Comparison of ENCODE assay signal across 20 mouse cellular contexts in the genomic region with DNA sequence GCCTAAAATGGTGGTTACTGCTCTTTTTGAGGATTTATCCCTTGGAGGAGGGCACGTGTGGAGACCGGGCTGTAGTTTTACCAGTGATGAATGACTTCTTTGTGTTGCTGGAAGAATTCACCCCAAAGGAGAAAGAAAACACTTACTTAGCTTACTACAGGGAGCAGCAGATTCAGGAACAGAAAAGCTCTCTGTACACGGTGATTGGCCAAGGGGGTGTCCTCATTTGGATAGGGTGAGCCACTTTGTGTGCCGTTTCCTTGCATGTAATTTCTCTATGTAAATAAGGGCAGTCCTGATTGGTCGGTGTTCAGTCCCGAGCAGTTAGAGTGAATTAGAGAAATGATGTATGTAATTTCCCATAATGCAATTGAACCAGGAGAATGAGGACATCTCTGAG.
DNase-seq lines count a peak whose midpoint lies in the region; ATAC-seq and TF ChIP-seq lines count a peak whose summit lies in the region.
"Had no signal": no experiment of that assay in that cellular context is flagged by ENCODE, and none has a peak within 500 bp of the region (broad histone marks: within the 10 kb centered on the region; RNA-seq: fewer than 3 reads in every experiment).

No protein-coding gene starts in this region.

- H3K27ac ChIP-seq in CH12.LX (ENCODE audit: insufficient read depth, low read depth) (no peak overlapping the region), MEL (ENCODE audit: control insufficient read depth, low read depth, low read length) (no peak overlapping the region)
- H3K27ac ChIP-seq in forebrain, embryonic 13.5 days: no peak overlapping the region

- DNase-seq in CH12.LX (ENCODE audit: extremely low read depth): peak; percentile 42
- peak; percentile 35 for DNase-seq in MEL (ENCODE audit: low read depth, low spot score)
- DNase-seq: adrenal gland, adult 2 months; adrenal gland, adult 8-10 months; adrenal gland, postnatal 10 days; adrenal gland, postnatal 14 days; adrenal gland, postnatal 25 days; adrenal gland, postnatal 36 days; B cell, adult 2 months; cerebellum, adult 11 months; cerebellum, adult 11-12 months; cerebellum, adult 18-20 months; cerebellum, adult 2 months; cerebellum, adult 8-10 months; cerebellum, adult 9-10 months had no signal

- TF ChIP-seq CTCF in CH12.LX (conservative IDR thresholded peaks at IDR 0.05 in 1 of 2, IDR thresholded peaks at IDR 0.05 in 1 of 2; ENCODE audit: low read depth in 2 of 2, low read length in 2 of 2) (no peak), MEL (IDR thresholded peaks at IDR 0.05 in 2 of 3, conservative IDR thresholded peaks at IDR 0.05 in 1 of 3; ENCODE audit: control insufficient read depth in 1 of 3, insufficient read depth in 1 of 3, low read depth in 2 of 3, low read length in 3 of 3, poor library complexity in 1 of 3, severe bottlenecking in 1 of 3) (no peak)

- TF ChIP-seq RAD21 in CH12.LX (IDR thresholded peaks at IDR 0.05; ENCODE audit: low read depth, low read length) (no peak), MEL (IDR thresholded peaks at IDR 0.05; ENCODE audit: low read depth, low read length) (no peak)

- no peak for ATAC-seq in forebrain, embryonic 13.5 days
- no peak for ATAC-seq in CD4-positive, CD25-positive, alpha-beta regulatory T cell, adult 4 months
- ATAC-seq: activated CD4-positive, CD25-positive, alpha-beta regulatory T cell, adult 4 months; Patski had no signal

- dilution Hi-C loops in CH12.LX (cut with MboI; ENCODE audit: extremely low pct_ligation_motif_present, extremely low pct_unique_long_range_greater_than_20kb, low sequenced_read_pairs): no loop called here

- in situ Hi-C loops in CH12.LX (cut with MboI; ENCODE audit: low pct_ligation_motif_present, low pct_unique_long_range_greater_than_20kb, low sequenced_read_pairs): no loop called here

- H3K27me3 ChIP-seq in CH12.LX (replicated peaks) (peaks cover 3% of the 10 kb centered on the region), MEL (ENCODE audit: control insufficient read depth in 1 of 2, insufficient read depth in 2 of 2, low read length in 2 of 2) (peaks cover 3% of the 10 kb centered on the region in 2 experiments; a peak in 3 of 4 replicates)
- no peaks in the 10 kb centered on the region for H3K27me3 ChIP-seq in forebrain, embryonic 13.5 days
- H3K27me3 ChIP-seq: Patski had no signal

- H3K9me3 ChIP-seq in CH12.LX (replicated peaks; ENCODE audit: low read length) (peaks cover 5% of the 10 kb centered on the region), MEL (replicated peaks; ENCODE audit: insufficient read depth, low read length) (no peaks in the 10 kb centered on the region)
- H3K9me3 ChIP-seq in forebrain, embryonic 13.5 days (replicated peaks): no peaks in the 10 kb centered on the region
- H3K9me3 ChIP-seq: G1E had no signal

- H3K4me2 ChIP-seq in CH12.LX (ENCODE audit: insufficient read depth, low read depth, poor library complexity, severe bottlenecking): no peak overlapping the region
- no peak overlapping the region for H3K4me2 ChIP-seq in forebrain, embryonic 13.5 days

- no peak overlapping the region for H3K4me3 ChIP-seq in CH12.LX (replicated peaks in 1 of 3; ENCODE audit: low read depth in 2 of 3, low read length in 2 of 3, poor library complexity in 1 of 3)
- H3K4me3 ChIP-seq in MEL (ENCODE audit: control insufficient read depth in 1 of 2, insufficient read depth in 1 of 2, low read depth in 2 of 2, low read length in 2 of 2): no peak overlapping the region
- H3K4me3 ChIP-seq in forebrain, embryonic 13.5 days: no peak overlapping the region

- TF ChIP-seq EP300 in CH12.LX (IDR thresholded peaks at IDR 0.05; ENCODE audit: low read length) (no peak), MEL (IDR thresholded peaks at IDR 0.05; ENCODE audit: low read depth in 1 of 2, low read length in 2 of 2) (no peak)

- 61% methylated on average over 6 of the region's 6 CpGs for WGBS in forebrain, embryonic 13.5 days

- H3K9ac ChIP-seq in CH12.LX (ENCODE audit: insufficient read depth, low read depth) (no peak overlapping the region), MEL (ENCODE audit: control insufficient read depth, low read depth, low read length, poor library complexity, severe bottlenecking) (no peak overlapping the region)
- H3K9ac ChIP-seq in forebrain, embryonic 13.5 days: no peak overlapping the region

- no peak for TF ChIP-seq POLR2A in CH12.LX (IDR thresholded peaks at IDR 0.05; ENCODE audit: low read depth, low read length)
- TF ChIP-seq POLR2A in MEL (IDR thresholded peaks at IDR 0.05; ENCODE audit: control insufficient read depth in 1 of 2, insufficient read depth in 1 of 2, low read depth in 1 of 2, low read length in 2 of 2, poor library complexity in 1 of 2): peak in 1 of 2 experiments; percentile 60; a peak in 2 of 4 replicates

- H3K79me2 ChIP-seq in CH12.LX (replicated peaks; ENCODE audit: control insufficient read depth, extremely low read depth, insufficient read depth, poor library complexity, severe bottlenecking) (no peaks in the 10 kb centered on the region), MEL (ENCODE audit: control insufficient read depth, insufficient read depth, low read length, poor library complexity) (no peaks in the 10 kb centered on the region)

- H3K4me1 ChIP-seq in CH12.LX (ENCODE audit: control insufficient read depth in 1 of 2, insufficient read depth in 2 of 2): peaks cover 0 to 4% of the 10 kb centered on the region in 2 experiments; a peak in 1 of 4 replicates
- no peaks in the 10 kb centered on the region for H3K4me1 ChIP-seq in MEL (ENCODE audit: control insufficient read depth in 1 of 2, insufficient read depth in 2 of 2, low read length in 2 of 2)
- peaks cover 10% of the 10 kb centered on the region for H3K4me1 ChIP-seq in forebrain, embryonic 13.5 days

- H3K36me3 ChIP-seq in CH12.LX (replicated peaks in 1 of 2; ENCODE audit: control insufficient read depth in 1 of 2, insufficient read depth in 1 of 2, low read length in 1 of 2) (no peaks in the 10 kb centered on the region), MEL (ENCODE audit: control insufficient read depth in 1 of 2, insufficient read depth in 2 of 2, low read length in 2 of 2) (no peaks in the 10 kb centered on the region)
- H3K36me3 ChIP-seq in forebrain, embryonic 13.5 days (ENCODE audit: poor library complexity, severe bottlenecking): no peaks in the 10 kb centered on the region
- H3K36me3 ChIP-seq: G1E had no signal

TF ChIP-seq in CH12.LX, 34 proteins besides CTCF, POLR2A, EP300 and RAD21:
- TF ChIP-seq TCF12 (IDR thresholded peaks at IDR 0.05; ENCODE audit: low read depth, low read length): no peak
- no peak for TF ChIP-seq HCFC1 (IDR thresholded peaks at IDR 0.05; ENCODE audit: low read depth, low read length)
- no peak for TF ChIP-seq GABPA (IDR thresholded peaks at IDR 0.05; ENCODE audit: insufficient replicate concordance, low read depth, low read length)
- TF ChIP-seq USF1 (IDR thresholded peaks at IDR 0.05; ENCODE audit: low read depth, low read length): no peak
- no peak for TF ChIP-seq PAX5 (IDR thresholded peaks at IDR 0.05; ENCODE audit: low read length)
- TF ChIP-seq TBP (conservative IDR thresholded peaks at IDR 0.05; ENCODE audit: low read depth, low read length): no peak
- TF ChIP-seq CHD2 (IDR thresholded peaks at IDR 0.05; ENCODE audit: low read length): no peak
- TF ChIP-seq JUN (IDR thresholded peaks at IDR 0.05; ENCODE audit: insufficient read depth, low read depth, low read length): no peak
- no peak for TF ChIP-seq MYC (IDR thresholded peaks at IDR 0.05; ENCODE audit: low read depth, low read length)
- TF ChIP-seq NRF1 (IDR thresholded peaks at IDR 0.05; ENCODE audit: low read depth, low read length): no peak
- TF ChIP-seq UBTF (IDR thresholded peaks at IDR 0.05; ENCODE audit: low read depth, low read length): no peak
- no peak for TF ChIP-seq ZKSCAN1 (IDR thresholded peaks at IDR 0.05; ENCODE audit: borderline replicate concordance, low read depth, low read length)
- no peak for TF ChIP-seq BHLHE40 (IDR thresholded peaks at IDR 0.05; ENCODE audit: low read depth, low read length)
- TF ChIP-seq KAT2A (IDR thresholded peaks at IDR 0.05; ENCODE audit: insufficient replicate concordance, low read length): no peak
- no peak for TF ChIP-seq ZNF384 (IDR thresholded peaks at IDR 0.05; ENCODE audit: low read depth, low read length)
- TF ChIP-seq MAFK (IDR thresholded peaks at IDR 0.05; ENCODE audit: insufficient replicate concordance, low read length): no peak

TF ChIP-seq in MEL, 35 proteins besides CTCF, POLR2A, EP300 and RAD21:
- no peak for TF ChIP-seq JUND (IDR thresholded peaks at IDR 0.05; ENCODE audit: low read depth, low read length)
- no peak for TF ChIP-seq TAL1 (IDR thresholded peaks at IDR 0.05; ENCODE audit: low read length)
- no peak for TF ChIP-seq CHD2 (IDR thresholded peaks at IDR 0.05; ENCODE audit: low read length)
- TF ChIP-seq ETS1 (IDR thresholded peaks at IDR 0.05; ENCODE audit: low read depth, low read length): no peak
- peak; percentile 36; the same call in 1 of the 2 replicates for TF ChIP-seq POLR2AphosphoS2 (IDR thresholded peaks at IDR 0.05; ENCODE audit: low read length)
- peak; percentile 91 for TF ChIP-seq TBP (IDR thresholded peaks at IDR 0.05; ENCODE audit: low read depth, low read length)
- TF ChIP-seq GABPA (IDR thresholded peaks at IDR 0.05; ENCODE audit: low read depth, low read length): no peak
- TF ChIP-seq ZC3H11A (IDR thresholded peaks at IDR 0.05; ENCODE audit: low read depth, low read length): no peak
- no peak for TF ChIP-seq RCOR1 (IDR thresholded peaks at IDR 0.05; ENCODE audit: low read depth, low read length)
- no peak for TF ChIP-seq CHD1 (IDR thresholded peaks at IDR 0.05; ENCODE audit: low read depth, low read length)
- TF ChIP-seq NRF1 (IDR thresholded peaks at IDR 0.05; ENCODE audit: insufficient read depth, low read depth, low read length, poor library complexity, severe bottlenecking): no peak
